Mouse (Mus musculus) kidney, postnatal 0 days (tissue): Measurements from ENCODE around the gene Smyd4. TPM values are rescaled to one million over a fixed set of nuclear protein-coding genes. Genes with fewer than 3 reads are reported as not detected.

Experiments used
- ATAC-seq: fragments of 200-750 bp; cut with Nextera tagmentation; replicated peaks from 2 replicates; pipeline ENCODE4 v1.8.0; 2017; ENCODE audit warnings: low read depth, moderate number of reproducible peaks, moderate TSS enrichment, moderate library complexity; ENCODE audit not compliant: low FRiP score
- DNase-seq: peaks from one replicate; pipeline ENCODE4 v3.0.0-alpha.2; 2016; ENCODE audit warnings: low spot score
- H3K27ac ChIP-seq: fragments of 300-500 bp; sonication (generic); 2 replicates; pipeline ENCODE4 v1.5.1; 2014; ENCODE audit warnings: mild to moderate bottlenecking
- H3K27me3 ChIP-seq: fragments of 300-500 bp; sonication (generic); 2 replicates; pipeline ENCODE4 v1.6.1; 2014; ENCODE audit warnings: low read length, mixed read lengths; ENCODE audit not compliant: insufficient read depth
- H3K36me3 ChIP-seq: fragments of 300-500 bp; sonication (generic); 2 replicates; pipeline ENCODE4 v1.6.1; 2014; ENCODE audit warnings: low read length, mixed read lengths; ENCODE audit not compliant: insufficient read depth
- H3K4me1 ChIP-seq: fragments of 300-500 bp; sonication (generic); replicated peaks from 2 replicates; pipeline ENCODE4 v1.6.1; 2014; ENCODE audit warnings: antibody characterized with exemption, low read length, mixed read lengths; ENCODE audit not compliant: insufficient read depth
- H3K4me2 ChIP-seq: fragments of 300-500 bp; sonication (generic); 2 replicates; pipeline ENCODE4 v1.6.1; 2014; ENCODE audit warnings: mild to moderate bottlenecking, low read length, moderate library complexity, mixed read lengths
- H3K4me3 ChIP-seq: fragments of 300-500 bp; sonication (generic); replicated peaks from 2 replicates; pipeline ENCODE4 v1.5.1; 2014; ENCODE audit warnings: low read depth, low read length
- H3K9ac ChIP-seq: fragments of 300-500 bp; sonication (generic); 2 replicates; pipeline ENCODE4 v1.6.1; 2014; ENCODE audit warnings: low read depth, low read length
- H3K9me3 ChIP-seq: fragments of 300-500 bp; sonication (generic); replicated peaks from 2 replicates; pipeline ENCODE4 v1.6.1; 2016; ENCODE audit warnings: low read length, inconsistent platforms, mixed read lengths
- CTCF ChIP-seq: IDR thresholded peaks from 2 replicates; pipeline ENCODE4 v1.5.1; 2016; ENCODE audit warnings: antibody characterized with exemption, low read depth, mild to moderate bottlenecking, moderate library complexity
- WGBS: fragments of 180-500 bp; shearing (Covaris S2); extraction: QIAGEN DNeasy Blood & Tissue Kit; methylation state at CpG from one replicate; pipeline ENCODE4 v1.1.7; 2014; 5-methylcytosine and 5-hydroxymethylcytosine counted together
- polyA plus RNA-seq: library from polyadenylated mRNA; unstranded; fragments of >200 nt; fragmentation: Nextera tagmentation; extraction: Ambion mirVana; gene quantifications from 2 replicates; pipeline ENCODE4 v1.2.1, GENCODE M21; 2015

Smyd4 gene
- polyA plus RNA-seq, 1 experiment from 2014 or later = 9.0 TPM

DNA sequence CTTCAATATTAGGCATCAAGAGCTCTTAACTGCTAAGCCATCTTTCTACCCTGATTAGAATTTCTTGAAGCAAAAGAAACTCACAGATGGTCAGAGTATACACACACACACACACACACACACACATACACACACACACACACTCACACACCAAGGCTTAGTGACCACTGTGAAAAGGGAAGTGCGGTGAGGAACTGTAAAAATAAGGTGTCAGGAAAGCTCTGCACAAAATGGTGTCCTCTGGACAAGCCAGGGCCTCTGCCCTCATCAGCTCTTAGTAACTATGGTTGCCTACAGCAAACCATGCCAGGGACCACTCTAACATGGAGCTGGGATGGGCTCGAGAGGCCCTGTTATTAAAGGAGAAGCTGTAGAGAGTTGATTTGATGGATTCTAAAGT lies 23.8 kb upstream of the Smyd4 start:
- H3K9ac ChIP-seq = no peak overlapping the region
- 92% methylated on average over 2 of the region's 2 CpGs for WGBS
- H3K27me3 ChIP-seq = no peaks in the 10 kb centered on the region
- no peak for TF ChIP-seq CTCF
- H3K9me3 ChIP-seq = no peaks in the 10 kb centered on the region
- no peak for ATAC-seq
- no peak overlapping the region for H3K27ac ChIP-seq
- peaks cover 3% of the 10 kb centered on the region; the same call in 1 of the 2 replicates for H3K36me3 ChIP-seq
- H3K4me1 ChIP-seq = 0 out of 2 replicates have a peak, but pooled peaks cover 4% of the 10 kb centered on the region
- no peak overlapping the region for H3K4me2 ChIP-seq
- no peak overlapping the region for H3K4me3 ChIP-seq
- DNase-seq = no peak

DNA sequence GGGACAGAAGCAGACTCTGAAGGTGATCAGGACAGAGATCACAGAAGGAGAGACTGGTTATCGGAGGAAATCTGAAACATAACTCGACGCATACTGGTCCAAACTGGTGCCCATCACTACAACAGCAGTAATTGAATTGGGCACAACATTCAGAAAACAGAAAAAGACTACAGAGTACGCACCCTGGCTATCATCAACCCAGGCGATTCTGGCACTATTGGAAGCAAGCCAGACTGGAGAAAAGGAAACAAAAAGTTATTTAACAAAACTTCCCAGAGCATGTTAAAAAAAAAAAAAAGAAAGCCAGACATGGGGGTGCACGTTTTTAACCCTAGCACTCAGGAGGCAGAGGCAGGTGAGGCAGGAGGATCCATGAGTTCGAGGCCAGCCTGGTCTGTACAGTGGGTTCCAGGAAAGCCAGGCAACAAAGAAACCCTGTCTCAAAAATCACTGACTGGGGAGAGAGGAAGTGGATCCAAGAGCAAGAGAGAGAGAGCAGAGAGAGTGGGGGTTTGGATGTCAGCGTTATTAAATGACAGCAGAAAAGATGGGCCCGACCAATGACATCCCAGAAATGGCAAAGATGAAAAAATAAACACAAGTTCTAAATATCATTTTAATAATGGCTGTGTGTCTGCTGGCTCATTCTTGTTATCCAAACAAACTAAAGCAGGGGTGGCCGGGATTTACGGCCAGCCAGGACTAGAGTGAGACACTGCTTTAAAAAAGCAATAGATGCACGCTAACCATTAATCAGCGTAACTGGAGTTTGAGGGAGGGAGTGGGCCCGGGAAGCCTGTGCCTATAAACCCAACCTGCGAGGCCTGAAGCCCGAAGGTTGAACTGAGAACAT lies 22.9 kb upstream of the Smyd4 start:
- Histone ChIP-seq H3K9me3 (no peaks in the 10 kb centered on the region), H3K4me1 (0 out of 2 replicates have a peak, but pooled peaks cover 4% of the 10 kb centered on the region), H3K4me3 (no peak overlapping the region), H3K27ac (no peak overlapping the region), H3K36me3 (peaks cover 3% of the 10 kb centered on the region; the same call in 1 of the 2 replicates), H3K27me3 (no peaks in the 10 kb centered on the region), H3K9ac (no peak overlapping the region), H3K4me2 (no peak overlapping the region)
- TF ChIP-seq CTCF = no peak
- 39% methylated on average over 16 of the region's 16 CpGs for WGBS
- ATAC-seq (no peak), DNase-seq (no peak)

DNA sequence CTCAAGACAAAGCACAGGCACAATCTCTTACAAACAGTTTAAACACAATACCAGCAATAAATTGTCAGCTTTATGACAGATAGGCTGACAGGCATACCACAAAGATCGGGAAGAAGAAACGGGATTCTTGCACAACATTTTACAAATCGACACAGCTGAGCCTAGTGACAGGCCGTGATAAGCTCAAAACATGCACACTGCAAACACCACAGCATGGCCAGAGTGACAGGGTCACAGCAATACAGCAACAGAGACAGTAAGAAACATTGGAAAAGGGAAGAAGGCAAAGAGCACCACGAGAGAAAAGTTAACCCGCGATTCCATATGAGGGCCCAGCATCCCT lies 22.3 kb upstream of the Smyd4 start:
- 0 out of 2 replicates have a peak, but pooled peaks cover 4% of the 10 kb centered on the region for H3K4me1 ChIP-seq
- TF ChIP-seq CTCF = no peak
- no peaks in the 10 kb centered on the region for H3K27me3 ChIP-seq
- H3K4me3 ChIP-seq = no peak overlapping the region
- no peak overlapping the region for H3K4me2 ChIP-seq
- peaks cover 3% of the 10 kb centered on the region; the same call in 1 of the 2 replicates for H3K36me3 ChIP-seq
- DNase-seq = no peak
- no peaks in the 10 kb centered on the region for H3K9me3 ChIP-seq
- H3K9ac ChIP-seq = no peak overlapping the region
- no peak for ATAC-seq
- WGBS = 48% methylated on average over 7 of the region's 7 CpGs
- H3K27ac ChIP-seq = no peak overlapping the region

DNA sequence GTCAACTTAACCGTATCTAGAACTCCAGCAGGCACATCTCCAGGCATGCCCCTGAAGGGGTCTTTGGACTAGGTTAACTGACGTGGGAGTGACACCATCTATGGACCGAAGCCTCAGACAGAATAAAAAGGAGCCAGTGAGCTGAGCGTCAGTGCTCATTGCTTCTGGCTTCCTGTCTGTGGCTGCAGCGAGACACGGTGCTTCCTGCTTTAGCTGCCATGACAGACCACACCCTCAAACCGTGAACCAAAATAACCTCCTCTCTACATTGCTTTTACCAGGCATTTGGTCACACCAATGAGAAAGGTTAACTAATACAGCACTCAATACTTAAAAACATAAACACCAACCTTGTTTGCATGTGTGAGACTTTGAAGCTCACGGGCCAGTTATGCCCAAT lies 11.6 kb upstream of the Smyd4 start:
- H3K4me3 ChIP-seq = no peak overlapping the region
- H3K36me3 ChIP-seq = peaks cover 22% of the 10 kb centered on the region
- H3K4me1 ChIP-seq = no peaks in the 10 kb centered on the region
- WGBS = 73% methylated on average over 8 of the region's 8 CpGs
- ATAC-seq (no peak), DNase-seq (no peak)
- no peaks in the 10 kb centered on the region for H3K27me3 ChIP-seq
- H3K9me3 ChIP-seq = no peaks in the 10 kb centered on the region
- H3K9ac ChIP-seq = no peak overlapping the region
- H3K4me2 ChIP-seq = no peak overlapping the region
- TF ChIP-seq CTCF = no peak
- H3K27ac ChIP-seq = no peak overlapping the region

DNA sequence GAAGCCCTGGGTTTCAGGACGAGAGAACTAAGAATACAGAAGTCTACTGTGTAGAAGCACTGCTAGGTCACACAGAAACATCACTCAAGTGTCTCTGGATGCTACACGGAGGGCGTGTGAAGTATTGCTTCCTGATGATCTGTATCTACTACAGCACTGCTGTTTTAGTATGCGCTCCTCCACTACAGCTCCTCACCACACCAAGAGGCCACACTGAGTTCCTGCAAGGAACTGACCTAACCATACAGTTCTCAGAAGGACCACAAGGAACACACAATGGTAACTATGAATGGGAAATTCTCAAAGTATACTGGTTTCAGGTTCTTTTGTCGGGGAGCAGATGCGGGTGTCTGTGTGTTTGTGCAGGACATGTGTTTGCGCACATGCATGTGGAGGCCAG lies 11.0 kb upstream of the Smyd4 start:
- H3K9me3 ChIP-seq = no peaks in the 10 kb centered on the region
- no peak for ATAC-seq
- no peak for TF ChIP-seq CTCF

DNA sequence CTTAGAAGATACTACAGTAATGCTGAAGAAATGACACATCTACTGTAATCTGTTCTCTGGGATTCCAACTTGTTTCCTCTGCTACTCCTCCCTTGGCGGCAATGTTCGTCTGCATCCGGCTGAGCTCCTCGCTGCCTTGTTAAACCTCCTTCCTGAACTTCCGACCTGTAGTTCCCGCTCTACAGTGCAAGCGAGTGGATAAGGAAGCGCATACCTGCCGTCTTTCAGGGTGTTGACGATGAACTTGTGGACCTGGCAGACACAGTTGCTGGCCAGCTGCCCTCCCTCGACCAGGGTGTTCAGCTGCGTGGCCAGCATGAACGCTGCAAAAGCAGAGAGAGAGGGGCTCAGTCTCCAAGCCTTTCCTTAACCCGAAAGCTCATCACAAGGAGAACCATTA lies 8.2 kb upstream of the Smyd4 start:
- Histone ChIP-seq H3K4me1 (no peaks in the 10 kb centered on the region), H3K4me3 (no peak overlapping the region), H3K27ac (peak overlapping the region; percentile 50; the same call in 1 of the 2 replicates), H3K36me3 (peaks cover 22% of the 10 kb centered on the region), H3K27me3 (no peaks in the 10 kb centered on the region), H3K9ac (no peak overlapping the region), H3K9me3 (no peaks in the 10 kb centered on the region), H3K4me2 (no peak overlapping the region)
- no peak for DNase-seq
- WGBS = 80% methylated on average over 14 of the region's 14 CpGs
- ATAC-seq = no peak
- TF ChIP-seq CTCF = no peak

More for the DNA sequence above, 11.0 kb upstream of the Smyd4 start:
- DNase-seq = no peak
- H3K4me1 ChIP-seq = no peaks in the 10 kb centered on the region
- H3K4me3 ChIP-seq = no peak overlapping the region
- no peak overlapping the region for H3K4me2 ChIP-seq
- 85% methylated on average over 7 of the region's 7 CpGs for WGBS
- no peaks in the 10 kb centered on the region for H3K27me3 ChIP-seq
- H3K36me3 ChIP-seq = peaks cover 22% of the 10 kb centered on the region
- no peak overlapping the region for H3K9ac ChIP-seq
- no peak overlapping the region for H3K27ac ChIP-seq
